Mouse (Mus musculus): Measurements from ENCODE around the gene Dach1. TPM values are rescaled to one million over a fixed set of nuclear protein-coding genes. Genes with fewer than 3 reads are reported as not detected.

Dach1 gene
- polyA plus RNA-seq, 1 experiment: 1.1 TPM

DNA sequence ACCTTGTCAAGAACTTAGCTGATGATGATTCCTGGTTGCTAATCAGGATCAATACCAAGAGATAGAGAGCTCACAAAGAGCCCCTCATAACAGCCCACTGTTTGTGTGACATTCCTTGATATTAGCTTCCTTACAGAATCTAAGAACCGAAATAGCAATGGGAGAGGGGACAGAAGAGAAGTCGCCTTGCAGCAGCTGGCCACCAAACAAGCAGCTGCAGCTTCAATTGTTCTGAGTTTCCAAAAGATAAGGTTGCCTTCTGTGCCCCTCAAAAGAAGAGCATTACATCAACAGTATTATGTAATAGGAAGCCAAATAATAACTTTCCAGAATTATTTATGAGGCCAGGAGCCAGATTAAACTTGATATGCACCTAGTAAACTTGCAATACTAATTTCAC, 120.2 kb downstream of the Dach1 start:
- DNase-seq (ENCODE audit: low read depth, low spot score): no peak

GRCm38 (mm10) chr14:98048403-98048802, 121.2 kb downstream of the Dach1 start:
- no peak for DNase-seq (ENCODE audit: low read depth, low spot score)
- 88% methylated on average over 2 of the region's 2 CpGs for WGBS

More for the DNA sequence above, 120.2 kb downstream of the Dach1 start:
- whole genome bisulfite sequencing: 73% methylated on average over 2 of the region's 2 CpGs

- no peak for DNase-seq (ENCODE audit: low read depth, low spot score)
- WGBS: 81% methylated on average over 3 of the region's 3 CpGs
These were observed 121.9 kb downstream of the Dach1 start for GRCm38 (mm10) chr14:98047670-98048069.

DNA sequence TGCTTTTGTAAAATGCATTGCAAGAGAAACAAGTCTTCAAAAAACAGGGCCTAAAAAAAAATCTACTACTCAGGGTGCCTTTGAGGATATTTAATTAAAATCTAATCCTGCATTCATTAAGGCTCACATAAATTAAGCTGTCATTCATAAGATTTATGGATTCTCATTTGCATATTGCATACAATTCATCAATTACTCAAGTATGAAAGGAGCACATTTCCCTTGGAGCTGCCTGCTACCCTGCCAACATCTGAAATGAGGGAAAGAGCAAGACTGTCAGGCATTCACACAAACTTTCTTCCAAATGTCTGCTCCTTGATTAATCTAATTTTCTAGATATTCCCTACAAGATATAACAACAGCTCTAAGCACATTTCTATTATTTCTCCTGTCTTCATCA, 122.6 kb downstream of the Dach1 start:
- no peak for DNase-seq (ENCODE audit: low read depth, low spot score)

GRCm38 (mm10) chr14:98038524-98038923, 131.0 kb downstream of the Dach1 start:
- no peak for DNase-seq (ENCODE audit: low read depth, low spot score)
- WGBS: 40% methylated on average over 1 of the region's 1 CpGs

GRCm38 (mm10) chr14:98037175-98037574, 132.4 kb downstream of the Dach1 start:
- DNase-seq (ENCODE audit: low read depth, low spot score): no peak
- WGBS: 24% methylated on average over 3 of the region's 3 CpGs

DNA sequence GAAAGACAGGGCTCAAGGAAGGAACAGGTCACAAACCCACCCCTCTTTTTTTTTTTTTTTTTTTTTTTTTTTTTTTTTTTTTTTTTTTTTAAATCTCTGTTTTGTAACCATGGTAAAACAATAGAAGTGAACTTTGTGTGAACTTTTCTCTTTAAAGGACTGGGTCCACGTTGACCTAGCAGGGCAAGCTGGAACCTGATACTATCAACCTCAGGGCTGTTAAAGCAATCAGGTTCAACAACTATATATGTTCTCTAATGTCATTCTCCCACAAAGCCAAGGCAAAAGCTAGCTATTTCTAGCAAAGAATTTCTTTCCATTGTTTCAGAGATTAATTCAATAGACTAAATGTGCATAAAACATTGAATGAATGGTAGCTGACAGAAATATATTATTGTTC, 134.3 kb downstream of the Dach1 start:
- WGBS: 5% methylated on average over 1 of the region's 1 CpGs
- DNase-seq (ENCODE audit: low read depth, low spot score): no peak

- DNase-seq (ENCODE audit: low read depth, low spot score): no peak
- 25% methylated on average over 4 of the region's 4 CpGs for WGBS
These were observed 146.0 kb downstream of the Dach1 start for GRCm38 (mm10) chr14:98023540-98023939.

DNA sequence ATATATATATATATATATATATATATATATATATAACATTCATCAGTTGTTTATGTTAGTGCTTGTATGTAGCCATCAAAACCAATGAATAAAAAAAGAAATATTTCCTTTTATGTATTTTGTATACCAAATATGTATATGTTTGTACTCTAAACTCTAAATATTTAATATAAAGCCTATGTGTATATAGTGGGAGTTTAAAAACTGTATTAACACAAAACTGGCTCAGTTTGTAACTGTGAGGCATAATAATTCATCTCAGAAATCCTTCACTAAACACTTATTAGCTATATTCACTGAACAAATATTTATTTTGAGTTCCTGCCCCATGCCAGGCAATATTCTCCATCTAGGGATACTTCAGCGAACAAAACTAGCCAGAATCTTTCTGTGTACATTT, 155.5 kb downstream of the Dach1 start:
- WGBS: 52% methylated on average over 1 of the region's 1 CpGs

GRCm38 (mm10) chr14:98008501-98008900, 161.1 kb downstream of the Dach1 start:
- WGBS: 64% methylated on average over 6 of the region's 6 CpGs
- DNase-seq (ENCODE audit: low read depth, low spot score): no peak

More for the DNA sequence above, 155.5 kb downstream of the Dach1 start:
- no peak for DNase-seq (ENCODE audit: low read depth, low spot score)

- no peak for DNase-seq (ENCODE audit: low read depth, low spot score)
- 31% methylated on average over 1 of the region's 1 CpGs for WGBS
These were observed 167.4 kb downstream of the Dach1 start for GRCm38 (mm10) chr14:98002021-98002680.

GRCm38 (mm10) chr14:97998584-97998983, 171.0 kb downstream of the Dach1 start:
- DNase-seq (ENCODE audit: low read depth, low spot score): no peak

- DNase-seq (ENCODE audit: low read depth, low spot score): no peak
- WGBS: 70% methylated on average over 3 of the region's 3 CpGs
These were observed 186.3 kb downstream of the Dach1 start for GRCm38 (mm10) chr14:97983251-97983650.

- 85% methylated on average over 6 of the region's 6 CpGs for WGBS
- DNase-seq (ENCODE audit: low read depth, low spot score): no peak
These were observed 186.9 kb downstream of the Dach1 start for GRCm38 (mm10) chr14:97982676-97983075.

GRCm38 (mm10) chr14:97980879-97981278, 188.7 kb downstream of the Dach1 start:
- WGBS: 39% methylated on average over 4 of the region's 4 CpGs
- no peak for DNase-seq (ENCODE audit: low read depth, low spot score)

- DNase-seq (ENCODE audit: low read depth, low spot score): no peak
- 58% methylated on average over 1 of the region's 1 CpGs for WGBS
These were observed 193.5 kb downstream of the Dach1 start for GRCm38 (mm10) chr14:97976091-97976490.

GRCm38 (mm10) chr14:97975447-97975846, 194.1 kb downstream of the Dach1 start:
- WGBS: 90% methylated on average over 7 of the region's 7 CpGs

GRCm38 (mm10) chr14:97964543-97965069, 205.0 kb downstream of the Dach1 start:
- no peak for DNase-seq (ENCODE audit: low read depth, low spot score)
- 43% methylated on average over 2 of the region's 2 CpGs for WGBS

More at GRCm38 (mm10) chr14:97975447-97975846, 194.1 kb downstream of the Dach1 start:
- no peak for DNase-seq (ENCODE audit: low read depth, low spot score)

- 93% methylated on average over 6 of the region's 6 CpGs for WGBS
- DNase-seq (ENCODE audit: low read depth, low spot score): no peak
These were observed 205.9 kb downstream of the Dach1 start for GRCm38 (mm10) chr14:97963624-97964023.

DNA sequence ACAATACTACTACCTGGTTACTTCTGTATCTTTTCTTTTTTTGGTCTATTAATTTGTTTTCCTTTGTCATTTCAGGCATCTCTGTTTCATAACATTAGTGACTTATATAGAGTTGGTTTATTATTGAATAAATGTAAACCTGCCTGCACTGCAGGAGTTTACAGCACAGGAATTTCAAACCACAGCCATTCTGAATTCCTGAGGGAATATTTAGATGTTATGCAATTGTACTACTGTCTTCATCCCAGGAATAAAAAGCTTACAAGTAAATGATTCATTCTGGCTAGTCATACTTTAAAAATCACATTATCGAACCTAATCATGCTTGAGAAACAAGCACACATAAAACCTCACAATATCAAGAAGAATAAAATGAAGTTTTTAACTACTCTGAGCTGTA, 213.2 kb downstream of the Dach1 start:
- DNase-seq (ENCODE audit: low read depth, low spot score): no peak
- 64% methylated on average over 1 of the region's 1 CpGs for WGBS

DNA sequence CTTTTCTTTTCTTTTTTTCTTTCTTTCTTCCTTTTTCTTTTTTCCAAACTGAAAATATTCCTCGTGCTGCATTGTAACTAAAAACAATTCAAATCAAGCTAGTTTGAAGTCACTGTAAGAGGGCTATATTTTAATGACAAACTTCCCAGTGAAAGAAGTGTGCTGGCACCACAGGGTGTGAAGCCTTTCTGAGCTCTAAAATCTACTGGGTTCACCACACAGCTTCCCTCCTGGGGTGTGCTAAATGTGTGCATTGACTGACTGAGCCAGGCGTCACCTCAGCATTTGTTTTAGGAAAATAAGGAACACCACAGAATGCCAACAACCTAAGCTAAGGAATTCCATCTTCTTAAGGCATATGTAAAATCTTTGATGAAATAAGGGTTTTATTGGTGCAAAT, 224.1 kb downstream of the Dach1 start:
- DNase-seq (ENCODE audit: low read depth, low spot score): no peak
- 56% methylated on average over 2 of the region's 2 CpGs for WGBS
